Mouse (Mus musculus) olfactory bulb, adult 2 months (tissue): ENCODE results near the gene Hyal4.

Experiments
- CTCF ChIP-seq: fragments of 200-500 bp; IDR thresholded peaks from 2 replicates; pipeline ENCODE4 v1.5.1; 2012; ENCODE audit warnings: low read depth, mild to moderate bottlenecking, low read length, moderate library complexity; ENCODE audit not compliant: insufficient read depth
- POLR2A ChIP-seq: fragments of 200-500 bp; IDR thresholded peaks from 2 replicates; pipeline ENCODE4 v1.6.1; 2012; ENCODE audit warnings: mild to moderate bottlenecking, low read depth, low read length, moderate library complexity; ENCODE audit not compliant: insufficient read depth

GRCm38 (mm10) chr6:24779182-24779581 is 31.1 kb downstream of the Hyal4 start:
- TF ChIP-seq CTCF (no peak), POLR2A (no peak)
